Mouse (Mus musculus): ENCODE measurements around the gene Fermt2.

Gene Fermt2

GRCm38 (mm10) chr14:45432003-45432402, 97.9 kb downstream of the Fermt2 start:
- DNase-seq (ENCODE audit: low spot score), result no peak

DNA sequence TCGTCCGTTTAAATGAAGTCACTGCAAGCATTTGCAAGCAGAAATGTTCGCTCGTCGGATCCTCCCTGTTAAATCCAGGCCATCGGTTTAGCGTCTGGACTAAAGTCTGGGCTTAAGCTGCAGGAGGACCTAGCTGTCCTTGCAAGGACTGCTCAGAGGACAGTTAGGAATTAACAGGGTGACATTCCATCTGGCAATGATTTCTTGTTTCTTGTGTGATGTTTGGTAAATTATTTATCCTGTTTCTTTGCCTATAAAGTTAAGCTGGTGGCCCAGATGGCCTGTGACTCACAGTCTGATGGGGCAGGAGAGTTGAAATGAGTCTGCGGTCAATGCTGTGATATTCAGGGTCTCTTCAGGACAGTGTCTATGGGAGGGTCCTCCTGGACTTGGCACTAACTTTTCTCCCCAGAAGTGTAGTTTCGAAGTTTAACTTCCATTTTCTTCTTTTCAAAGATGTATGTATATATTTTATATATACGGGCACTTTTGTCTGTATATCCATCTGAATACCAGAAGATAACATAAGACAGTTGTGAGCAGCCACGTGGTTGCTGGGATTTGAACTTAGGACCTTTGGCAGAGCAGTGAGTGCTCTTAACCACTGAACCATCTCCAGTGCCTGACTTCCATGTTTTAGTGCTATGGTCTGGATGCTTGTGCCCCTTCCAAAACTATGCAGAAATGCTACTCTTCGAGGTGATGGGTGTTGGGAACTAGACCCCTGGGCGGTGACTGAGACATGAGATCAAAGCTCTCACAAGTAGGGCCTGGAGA, 99.7 kb downstream of the Fermt2 start:
- no peak for DNase-seq (ENCODE audit: low spot score)

DNA sequence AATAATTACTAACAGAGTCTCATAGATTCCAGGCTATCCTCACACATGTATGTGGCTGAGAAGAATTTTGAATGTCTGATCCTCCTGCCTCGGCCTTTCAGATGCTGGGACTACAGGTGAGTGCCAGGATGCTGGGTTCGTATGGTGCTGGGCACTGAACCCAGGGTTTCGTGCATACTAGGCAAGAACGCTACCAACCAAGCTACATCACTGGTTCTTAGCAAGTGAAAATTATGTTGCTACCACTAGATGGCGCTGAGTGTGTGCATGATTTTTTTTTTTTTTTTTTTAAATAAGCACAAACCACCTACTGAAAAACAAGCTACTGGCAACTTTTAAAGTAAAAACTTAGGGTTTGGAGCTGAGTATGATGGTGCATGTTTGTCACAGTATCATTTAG, 106.7 kb downstream of the Fermt2 start:
- DNase-seq (ENCODE audit: low spot score), result no peak

DNA sequence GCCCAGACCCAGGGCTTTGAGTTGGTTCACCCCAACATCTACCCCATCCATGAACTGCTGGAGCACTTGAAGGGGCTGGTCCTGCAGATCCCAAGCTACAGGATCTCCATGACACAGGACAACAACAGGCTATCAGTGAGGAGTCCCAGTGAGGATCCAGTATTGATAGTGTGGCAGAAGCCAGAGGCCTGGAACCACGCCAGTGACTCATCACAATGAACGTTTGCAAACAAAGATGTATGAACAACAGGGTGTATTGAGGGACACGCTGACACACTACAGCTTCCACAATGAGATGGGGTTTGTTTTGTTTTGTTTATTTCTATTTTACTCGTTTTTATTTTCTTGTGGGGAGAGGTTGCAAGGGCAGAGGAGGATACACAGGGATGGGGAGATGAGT, 107.5 kb downstream of the Fermt2 start:
- no peak for DNase-seq (ENCODE audit: low spot score)

- no peak for DNase-seq (ENCODE audit: low spot score)
Measured at GRCm38 (mm10) chr14:45419323-45419722, 110.6 kb downstream of the Fermt2 start.

DNA sequence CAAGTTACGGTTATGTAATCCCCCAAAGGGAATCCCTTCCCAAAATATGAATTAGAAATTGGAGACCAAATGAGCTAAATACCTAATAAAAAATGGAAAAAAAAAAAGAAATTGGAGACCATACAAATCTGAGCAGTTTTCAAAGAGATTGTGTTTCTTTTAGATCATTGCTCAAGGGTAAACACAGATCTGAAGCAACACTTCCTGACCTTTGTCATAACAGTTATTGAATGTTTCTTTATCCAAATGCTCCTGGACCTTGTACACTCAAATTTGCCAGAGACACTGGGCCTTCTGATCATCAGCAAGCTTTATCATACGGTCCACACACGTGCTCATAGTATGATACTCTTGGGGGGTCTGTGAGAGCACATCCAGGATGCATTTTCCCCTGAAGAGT, 111.4 kb downstream of the Fermt2 start:
- DNase-seq (ENCODE audit: low spot score), result no peak

DNA sequence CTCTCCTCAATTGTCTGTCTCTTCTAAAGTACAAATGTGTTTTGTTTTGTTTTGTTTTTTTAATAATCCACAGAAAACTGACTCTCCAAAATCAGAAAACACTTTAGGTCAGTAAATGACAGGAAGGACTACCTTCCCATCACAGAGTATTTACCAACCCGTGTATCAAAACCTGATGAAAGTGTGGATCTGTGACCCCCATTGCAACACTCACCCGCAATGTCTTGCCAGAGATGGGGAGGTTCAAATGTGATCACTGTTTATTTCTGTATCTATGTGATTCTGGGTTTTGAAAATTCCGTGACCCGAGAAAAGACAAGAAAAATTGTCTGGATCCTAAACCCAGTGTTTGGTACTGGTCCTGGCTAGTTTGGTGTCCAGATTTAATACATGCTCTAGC, 113.7 kb downstream of the Fermt2 start:
- no peak for DNase-seq (ENCODE audit: low spot score)

Measured in urinary bladder, postnatal 10 days (tissue).